Mouse (Mus musculus) mesoderm, embryonic 11.5 days (tissue): ENCODE measurements around the gene Sec23a.
"Not testable (repeated sequence)": the region's sequence is repeated elsewhere in the genome, so short reads cannot be mapped to it uniquely, and the experiment has no call there.

Experiments used
- DNase-seq: peaks from one replicate; pipeline ENCODE4 v3.0.0-alpha.2; 2012; ENCODE audit warnings: low read depth, low spot score

Sec23a gene

DNA sequence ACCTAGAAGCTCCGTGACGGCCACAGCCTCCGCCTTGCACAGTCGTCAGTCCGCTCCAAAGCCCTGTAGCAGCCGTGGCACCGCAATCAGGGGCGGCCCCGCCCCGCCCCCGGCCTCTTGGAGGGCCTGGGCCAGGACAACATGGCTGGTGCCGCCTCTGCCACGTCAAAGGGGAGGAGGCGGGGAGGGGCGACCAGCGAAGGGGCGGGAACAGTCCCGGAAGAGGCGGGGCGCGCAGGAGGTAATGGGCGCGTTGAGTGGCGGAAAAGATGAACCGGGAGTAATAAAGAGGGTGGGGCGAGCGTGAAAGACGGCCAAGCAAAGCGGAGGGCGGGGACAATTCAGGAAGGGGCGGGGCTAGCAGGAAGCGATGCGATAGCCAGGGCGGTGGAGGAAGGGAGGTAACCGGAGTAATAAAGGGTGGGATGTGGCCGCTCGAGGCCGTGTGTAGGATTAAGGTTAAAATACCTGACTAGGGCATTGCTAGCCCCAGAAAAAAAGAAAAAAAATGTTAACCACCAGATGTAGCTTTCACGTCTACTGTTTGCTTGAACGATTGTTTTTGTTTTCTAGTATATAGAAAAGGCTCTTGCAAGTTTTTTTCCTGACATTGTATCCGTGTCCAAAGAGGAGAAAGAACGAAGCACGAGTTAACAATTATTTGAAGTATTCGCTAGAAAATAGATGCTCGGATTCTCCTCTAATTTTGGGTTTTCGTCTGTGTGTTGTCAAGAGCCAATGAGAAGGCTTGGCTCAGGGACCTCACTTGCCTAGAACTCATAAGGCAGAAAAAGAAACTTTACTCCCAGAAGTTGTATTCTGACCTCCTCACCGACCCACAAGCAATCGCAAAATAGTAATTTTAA, at the start of gene Sec23a:
Gene Sec23a (minus strand): TSS at position 174 of the 866 bp plus-strand sequence.
- DNase-seq = peak; percentile 98

DNA sequence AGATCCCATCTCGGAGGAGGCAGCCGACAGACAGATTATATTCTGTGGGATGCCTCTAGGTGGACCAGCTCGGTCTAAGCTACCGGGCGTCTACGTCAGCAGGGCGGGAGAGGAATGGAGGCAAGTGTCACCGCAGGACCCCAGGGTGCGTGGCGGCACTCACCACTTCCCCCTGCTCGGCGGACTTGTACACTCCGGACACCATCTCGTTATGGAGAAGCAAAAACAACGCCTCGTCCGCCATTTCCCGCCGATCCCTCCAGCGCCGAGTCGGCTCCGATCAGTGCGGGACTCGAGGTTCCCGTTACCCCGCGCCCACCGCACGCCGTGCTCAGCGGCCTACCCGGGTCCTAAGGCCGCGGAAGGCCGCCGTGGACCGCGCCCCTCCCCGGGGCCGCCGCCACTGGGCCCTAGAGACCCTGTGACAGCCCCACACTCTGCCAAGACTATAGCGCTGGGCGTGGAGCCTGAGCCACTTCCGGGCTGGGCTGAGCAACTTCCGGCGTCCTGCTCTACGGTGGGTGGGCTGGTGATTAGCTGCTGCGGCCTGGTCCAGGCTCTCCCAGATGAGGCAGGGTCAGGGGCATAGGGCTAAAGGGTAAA, 49.3 kb upstream of the Sec23a start, which contains the start of gene Trappc6b:
Gene Trappc6b (minus strand): TSS at position 480 of the 603 bp plus-strand sequence.
- peak; percentile 83 for DNase-seq

DNA sequence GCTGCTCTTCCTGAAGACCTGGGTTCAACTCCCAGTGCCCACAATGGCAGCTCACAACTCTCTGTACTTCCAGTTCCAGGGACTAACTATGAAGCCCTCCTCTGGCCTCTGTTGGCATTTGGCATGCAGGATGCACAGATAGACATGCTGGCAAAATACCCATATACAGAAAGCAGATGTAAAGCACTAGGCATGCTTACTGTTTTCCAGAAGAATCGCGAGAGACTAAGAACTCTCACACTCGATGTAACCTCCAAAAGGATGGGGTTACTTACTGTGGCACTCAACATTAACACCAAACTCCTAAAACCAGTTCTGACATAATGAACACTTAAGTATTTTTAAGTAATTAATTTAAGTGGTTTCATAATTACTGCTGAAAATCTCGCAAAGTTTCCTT, 48.5 kb upstream of the Sec23a start:
- DNase-seq = no peak

DNA sequence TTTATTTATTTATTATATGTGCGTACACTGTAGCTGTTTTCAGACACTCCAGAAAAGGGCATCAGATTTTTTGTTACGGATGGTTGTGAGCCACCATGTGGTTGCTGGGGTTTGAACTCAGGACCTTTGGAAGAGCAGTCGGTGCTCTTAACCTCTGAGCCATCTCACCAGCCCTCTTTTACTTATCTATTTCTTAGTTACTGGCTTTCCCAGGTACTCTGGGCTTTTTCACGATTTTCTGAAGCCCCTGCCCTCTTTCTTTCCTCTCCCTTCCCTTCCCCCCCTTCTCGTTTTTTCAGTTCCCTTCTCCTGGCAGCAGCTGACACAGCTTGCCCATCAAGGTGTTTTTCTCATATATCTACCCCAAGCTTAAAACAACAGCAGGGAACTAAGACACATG, 46.4 kb upstream of the Sec23a start:
- DNase-seq = not testable (repeated sequence)

DNA sequence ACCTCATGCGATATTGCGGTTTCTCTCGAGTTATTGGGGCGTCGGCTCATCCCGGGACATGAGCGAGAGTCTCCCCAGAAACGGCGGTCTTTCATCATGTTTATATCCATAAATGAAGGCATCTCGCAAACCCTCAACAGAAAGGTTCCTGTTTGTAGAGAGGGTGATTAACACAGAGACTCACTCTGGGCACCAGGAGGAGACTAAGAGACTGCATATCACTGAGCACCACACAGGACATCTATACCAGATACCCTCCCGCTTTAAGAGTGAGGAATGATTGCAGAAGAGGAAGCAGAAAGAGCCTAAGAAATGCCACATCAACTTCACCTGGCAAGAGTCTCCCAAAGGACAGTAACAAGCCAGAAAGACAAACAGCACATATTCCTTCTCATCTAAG, 44.4 kb upstream of the Sec23a start:
- no peak for DNase-seq

DNA sequence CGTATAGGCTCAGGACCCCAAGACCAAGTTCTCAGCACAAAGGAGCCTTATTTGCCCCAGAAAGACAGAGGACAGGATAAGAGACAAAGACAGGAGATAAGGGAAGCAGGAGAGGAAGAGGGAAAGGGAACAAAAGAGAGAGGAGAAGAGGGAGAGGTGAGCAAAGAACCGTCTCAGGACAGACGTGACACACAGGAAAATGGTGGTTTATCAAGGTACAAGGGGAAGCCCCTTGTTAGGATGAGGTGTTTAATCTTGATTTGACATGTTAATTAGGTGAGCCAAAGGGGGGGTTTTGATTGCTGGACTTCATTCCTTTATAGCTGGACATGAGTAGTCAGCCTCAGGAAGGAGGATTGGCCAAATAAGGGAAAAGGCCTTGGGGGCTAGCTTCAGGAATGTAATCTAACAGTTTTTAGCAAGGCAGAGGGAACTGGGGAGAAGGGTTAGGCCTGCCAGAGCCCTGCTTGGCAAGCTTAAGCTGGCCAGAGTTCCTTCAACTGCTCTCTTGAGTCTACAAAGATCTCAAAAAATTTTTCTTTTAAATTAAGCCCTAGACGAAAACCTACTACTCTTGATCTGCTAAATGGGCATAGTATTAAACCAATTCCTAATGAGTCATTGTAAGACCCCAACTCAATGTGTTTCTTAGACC, 43.5 kb upstream of the Sec23a start:
- no peak for DNase-seq

DNA sequence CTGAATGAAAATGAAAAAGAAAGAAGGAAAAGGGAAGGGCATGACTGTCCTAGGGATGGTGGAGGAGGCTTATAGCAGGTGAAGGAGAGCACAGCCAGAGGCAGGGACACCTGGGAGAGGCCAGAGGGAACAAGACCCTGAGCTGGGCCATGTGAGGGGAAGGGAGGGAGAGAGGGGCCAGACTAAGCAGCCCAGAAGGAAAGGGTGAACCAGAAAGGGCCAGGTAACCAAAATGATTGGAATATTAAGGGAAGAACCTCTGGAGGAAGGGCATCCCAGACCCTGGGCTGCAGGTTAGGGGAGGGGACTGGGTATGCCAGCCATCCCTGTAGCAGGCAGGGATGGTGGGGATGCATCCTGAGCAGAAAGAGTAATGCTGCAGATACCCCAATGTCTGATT, 42.2 kb upstream of the Sec23a start:
- no peak for DNase-seq

DNA sequence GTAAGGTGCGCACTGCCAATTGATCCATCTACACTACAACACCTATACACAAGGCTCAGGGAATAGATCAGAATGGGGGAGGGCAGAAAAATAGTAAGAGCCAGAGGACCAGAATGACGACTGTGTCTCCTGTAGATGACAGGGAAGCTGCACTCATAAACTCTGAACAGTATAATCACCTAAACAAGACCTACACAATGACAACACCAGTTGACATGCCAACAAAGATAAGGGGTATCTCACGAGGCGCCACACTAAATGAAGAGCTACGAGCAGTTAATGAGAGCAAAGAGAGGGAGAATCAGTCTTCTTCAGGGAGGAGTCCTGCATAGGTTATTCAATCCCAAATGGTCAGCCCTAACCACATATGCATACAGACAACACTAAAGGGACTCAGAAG, 41.3 kb upstream of the Sec23a start:
- no peak for DNase-seq

DNA sequence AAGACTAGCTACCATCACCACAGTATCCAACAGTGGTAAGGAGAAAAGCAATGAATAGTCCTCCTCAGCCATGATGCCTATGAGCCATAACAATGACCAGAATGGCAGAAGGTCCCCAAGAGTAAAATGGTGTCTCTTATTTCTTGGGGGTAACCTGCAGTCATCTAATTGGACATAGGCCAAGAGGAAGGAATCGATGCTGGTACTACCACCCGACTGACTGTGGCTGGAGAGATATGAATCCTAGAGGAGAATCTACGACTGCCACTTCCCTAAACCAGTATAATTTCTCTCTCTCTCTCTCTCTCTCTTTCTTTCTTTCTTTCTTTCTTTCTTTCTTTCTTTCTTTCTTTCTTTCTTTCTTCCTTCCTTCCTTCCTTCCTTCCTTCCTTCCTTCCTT, 40.7 kb upstream of the Sec23a start:
- DNase-seq = no peak

DNA sequence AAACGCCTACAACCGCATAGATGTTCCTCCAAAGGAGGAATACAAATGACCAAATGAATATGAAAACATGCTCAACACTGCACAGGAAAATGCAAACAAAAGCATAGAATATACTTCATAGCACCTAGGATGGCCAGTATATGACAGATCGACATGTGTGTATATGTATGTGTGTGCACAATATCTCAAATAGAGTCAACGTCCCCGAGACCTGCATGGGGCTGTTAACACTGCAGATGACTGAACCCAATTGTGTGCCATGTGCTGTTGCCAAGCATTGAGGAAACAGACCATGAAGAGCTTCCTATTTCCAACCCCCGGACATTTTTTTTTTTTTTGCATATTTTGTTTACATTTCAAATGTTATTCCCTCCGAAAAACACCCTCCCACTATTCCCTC, 29.0 kb upstream of the Sec23a start:
- no peak for DNase-seq

DNA sequence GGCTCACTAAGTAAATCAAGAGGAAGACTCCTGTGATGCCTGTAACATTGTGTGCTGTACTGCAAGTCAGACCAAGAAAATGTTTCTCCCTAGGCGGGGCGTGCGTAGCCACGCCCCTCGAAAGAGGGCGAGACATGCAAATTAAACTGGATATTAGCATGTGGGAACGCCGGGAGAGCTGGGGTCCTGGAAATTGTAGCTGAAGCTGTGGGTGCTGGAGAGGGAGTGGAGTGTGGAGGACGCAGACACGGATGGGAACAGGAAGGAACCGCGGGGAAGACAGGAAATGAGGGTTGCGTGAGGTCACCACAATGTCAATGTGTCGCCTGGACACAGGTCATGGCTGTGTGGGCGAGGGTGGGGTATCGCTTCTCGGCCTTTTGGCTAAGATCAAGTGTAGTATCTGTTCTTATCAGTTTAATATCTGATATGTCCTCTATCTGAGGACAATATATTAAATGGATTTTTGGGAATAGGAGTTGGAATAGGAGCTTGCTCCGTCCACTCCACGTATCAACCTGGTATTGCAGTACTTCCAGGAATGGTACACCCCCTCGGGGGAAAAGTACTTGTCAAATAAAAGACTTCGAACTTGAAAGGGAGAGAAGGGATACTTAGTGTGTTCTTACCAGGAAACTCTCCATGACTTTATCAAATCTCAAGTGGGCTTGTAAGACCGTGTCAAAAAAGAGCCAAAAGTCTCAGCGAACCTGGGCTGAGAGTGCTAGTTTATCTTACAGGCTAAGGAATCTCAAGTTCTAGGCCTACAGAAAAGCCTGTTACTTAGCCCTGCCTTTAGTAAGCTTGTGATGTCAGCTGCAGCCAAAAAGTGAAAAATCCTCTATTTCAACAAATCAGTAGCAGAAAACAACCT, 28.4 kb upstream of the Sec23a start:
- DNase-seq = peak; percentile 85

DNA sequence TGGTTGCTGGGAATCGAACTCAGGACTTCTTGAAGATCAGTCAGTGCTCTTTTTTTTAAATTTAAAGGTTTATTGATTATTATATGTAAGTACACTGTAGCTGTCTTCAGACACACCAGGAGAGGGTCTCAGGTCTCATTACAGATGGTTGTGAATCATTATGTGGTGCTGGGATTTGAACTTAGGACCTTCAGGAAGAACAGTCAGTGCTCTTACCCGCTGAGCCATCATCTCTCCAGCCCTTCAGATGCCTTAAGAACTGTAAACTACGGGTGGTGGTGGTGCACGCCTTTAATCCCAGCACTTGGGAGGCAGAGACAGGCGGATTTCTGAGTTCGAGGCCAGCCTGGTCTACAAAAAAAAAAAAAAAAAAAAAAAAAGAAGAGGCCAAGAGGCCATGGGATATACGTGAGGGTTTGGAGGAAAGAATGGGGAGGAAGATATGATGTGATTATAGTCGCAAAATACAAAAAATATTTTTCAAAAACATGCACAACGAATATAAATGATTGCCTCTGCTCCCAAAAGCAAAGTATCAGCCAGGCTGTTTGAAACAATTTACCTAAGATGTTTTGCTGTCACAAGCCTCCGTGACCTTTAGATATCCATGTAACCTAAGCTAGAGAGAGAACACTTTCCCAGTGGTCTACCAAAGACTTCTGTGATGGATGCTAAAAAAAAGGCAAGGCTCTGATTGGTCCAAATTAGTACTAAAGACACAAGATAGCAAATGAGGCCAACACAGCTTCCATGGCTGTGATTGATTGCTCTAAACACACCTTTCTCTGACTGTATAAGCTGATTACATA, 27.5 kb upstream of the Sec23a start:
- no peak for DNase-seq

DNA sequence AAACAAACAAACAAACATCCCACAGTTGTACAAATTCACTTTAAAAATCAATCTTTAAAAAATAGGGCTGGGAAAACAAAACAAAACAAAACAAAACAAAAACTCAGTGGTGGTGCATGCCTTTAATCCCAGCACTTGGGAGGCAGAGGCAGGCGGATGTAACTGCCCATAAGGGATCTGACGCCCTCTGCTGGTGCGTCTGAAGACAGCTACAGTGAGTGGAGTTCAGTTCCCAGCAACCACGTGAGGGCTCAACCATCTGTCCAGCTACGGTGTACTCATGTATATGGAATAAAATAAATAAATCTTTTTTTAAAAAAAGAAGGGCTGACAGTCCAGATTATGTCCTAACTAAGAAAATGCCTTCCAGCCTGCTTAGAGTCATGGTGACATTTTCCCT, 20.3 kb upstream of the Sec23a start:
- no peak for DNase-seq

DNA sequence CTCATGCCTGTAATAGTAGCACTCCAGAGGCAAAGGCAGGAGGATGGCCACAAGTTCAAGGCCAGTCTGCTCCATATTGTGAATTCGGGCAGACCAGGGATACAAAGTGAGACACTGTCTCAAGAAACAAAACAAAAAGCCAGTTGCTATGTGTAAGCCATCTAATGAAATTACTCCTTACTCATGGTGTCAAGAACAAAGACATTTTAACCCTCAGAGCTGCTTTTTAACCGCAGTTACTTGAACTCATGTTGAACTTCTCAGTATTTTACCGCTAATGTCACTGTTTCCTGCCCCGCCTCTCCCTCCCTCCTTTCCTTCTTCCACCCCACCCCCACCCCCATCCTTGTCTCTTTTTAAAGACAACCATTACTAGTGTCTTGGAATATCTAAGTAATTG, 9.5 kb upstream of the Sec23a start:
- DNase-seq = no peak

DNA sequence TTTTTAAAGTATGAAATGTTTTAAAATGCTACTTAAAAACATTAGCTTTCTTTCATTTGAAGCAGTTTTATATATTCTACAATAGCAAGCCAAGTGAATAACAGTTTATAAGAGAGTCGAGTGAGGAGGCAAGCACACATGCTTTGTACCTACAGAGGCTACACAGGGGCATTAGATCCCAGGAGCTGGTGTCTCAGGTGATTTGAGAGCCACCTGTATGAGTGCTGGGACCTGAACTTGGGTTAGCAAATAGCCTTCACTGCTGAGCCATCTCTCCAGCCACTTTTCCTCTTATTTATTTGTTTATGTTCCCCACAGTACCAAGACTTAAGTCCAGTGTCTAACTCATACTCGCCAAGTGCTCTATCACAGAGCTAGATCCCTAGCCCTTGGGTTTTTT, 8.1 kb upstream of the Sec23a start:
- DNase-seq = no peak

DNA sequence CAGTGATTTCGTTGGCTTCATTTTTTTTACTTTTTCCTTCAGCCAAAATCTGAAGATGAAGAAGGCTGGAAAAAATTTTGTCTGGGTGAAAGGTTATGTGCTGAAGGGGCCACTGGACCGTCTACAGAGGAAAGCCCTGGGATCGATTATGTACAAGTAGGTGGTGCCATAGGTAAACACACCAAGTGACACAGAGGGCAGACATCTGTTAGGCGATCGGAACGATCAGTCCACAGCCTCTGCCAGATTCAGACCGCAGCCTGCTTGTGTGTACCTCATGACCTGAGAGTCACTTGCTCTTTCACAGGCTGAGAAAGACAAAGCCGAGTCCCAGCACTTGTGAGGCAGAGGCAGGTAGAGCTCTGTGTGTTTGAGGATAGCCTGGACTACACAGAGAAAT, 6.2 kb upstream of the Sec23a start:
- no peak for DNase-seq

DNA sequence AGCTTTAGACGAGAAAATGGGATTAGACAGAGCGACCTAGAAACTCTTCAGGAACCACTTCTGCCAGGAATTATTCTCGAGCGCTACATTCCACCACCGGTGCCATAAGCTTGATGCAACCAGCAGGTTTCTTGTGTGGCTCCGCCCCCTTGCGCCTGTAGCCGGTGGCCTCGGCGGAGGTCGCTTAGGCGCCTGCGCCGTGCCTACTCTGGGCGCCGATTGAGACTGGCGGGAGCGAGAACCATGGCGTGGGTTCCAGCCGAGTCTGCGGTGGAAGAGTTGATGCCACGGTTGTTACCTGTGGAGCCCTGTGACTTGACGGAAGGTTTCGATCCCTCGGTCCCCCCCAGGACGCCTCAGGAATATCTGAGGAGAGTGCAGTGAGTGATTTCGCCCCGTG, 1.4 kb upstream of the Sec23a start, which contains the start of gene Gemin2:
Gene Gemin2 (plus strand): TSS at position 160 of the 400 bp plus-strand sequence.
- peak; percentile 92 for DNase-seq

DNA sequence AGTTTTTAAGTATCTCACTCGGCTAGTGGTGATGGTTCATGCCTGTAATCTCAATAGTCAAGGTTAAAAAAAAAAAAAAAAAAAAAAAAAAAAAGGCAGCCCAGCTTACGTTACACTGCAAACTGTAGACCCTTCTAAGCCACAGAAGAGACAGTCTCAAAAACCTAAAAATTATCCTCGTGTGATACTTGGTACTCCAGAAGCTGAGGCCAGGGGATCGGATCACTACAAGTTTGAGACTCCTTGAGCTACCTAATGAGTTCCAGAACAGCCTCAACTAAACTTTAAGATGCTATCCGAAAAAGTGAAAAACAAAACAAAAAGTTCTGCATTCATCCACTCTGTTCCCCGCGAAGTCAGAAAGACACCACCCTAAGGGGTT, 884 bp upstream of the Sec23a start:
- no peak for DNase-seq

DNA sequence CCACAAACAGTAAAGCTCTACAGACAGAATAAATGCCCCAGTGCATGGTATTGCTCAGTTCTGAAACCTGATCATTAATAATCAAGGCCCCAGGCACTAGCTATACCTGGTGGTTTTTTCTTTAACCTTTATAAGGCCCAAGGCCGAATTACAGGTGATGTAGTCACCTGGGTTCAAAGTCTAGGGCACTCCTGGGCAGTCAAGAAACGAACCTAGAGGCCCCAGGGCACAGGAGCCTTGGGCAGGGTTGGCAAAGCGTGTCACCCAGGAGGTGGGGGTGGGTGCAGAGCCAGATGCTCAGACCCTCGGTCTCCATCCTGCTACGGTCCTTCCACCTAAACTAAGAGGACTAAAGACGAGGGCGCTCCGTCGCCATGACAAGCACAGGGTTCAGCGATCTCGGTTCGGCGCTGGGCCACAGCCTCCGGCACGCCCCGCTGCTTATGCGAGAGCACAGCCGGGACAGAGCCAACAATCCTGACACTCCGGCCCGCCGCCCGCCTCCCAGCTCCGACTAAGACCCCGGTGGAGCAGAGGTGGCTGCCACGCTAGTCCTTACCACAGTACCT, 458 bp downstream of the Sec23a start:
- DNase-seq = no peak

DNA sequence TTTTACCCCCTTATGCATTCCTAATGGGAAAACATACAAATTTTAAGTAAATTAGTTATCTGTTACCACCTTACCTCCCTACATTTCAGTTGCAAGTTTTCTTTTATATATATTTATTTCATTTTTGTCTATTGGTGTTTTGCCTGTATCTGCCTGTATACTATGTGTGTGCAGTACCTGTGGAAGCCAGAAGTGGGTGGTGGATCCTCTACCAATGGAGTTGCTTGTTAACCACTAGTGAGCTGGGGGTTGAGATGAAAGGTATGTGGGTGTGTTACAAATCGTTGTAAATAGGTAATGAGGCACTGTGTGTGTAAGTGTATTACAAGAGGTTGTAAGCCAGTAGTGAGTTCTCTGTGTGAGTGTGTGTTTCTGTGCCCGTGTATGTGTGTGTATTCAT, 1.3 kb downstream of the Sec23a start:
- peak; percentile 27 for DNase-seq
